Mouse (Mus musculus) thymus, adult 2 months (tissue): ENCODE results near the gene Rcsd1. TPM values are rescaled to one million over a fixed set of nuclear protein-coding genes. Genes with fewer than 3 reads are reported as not detected.

Source experiments
- DNase-seq: peaks from one replicate; pipeline ENCODE4 v3.0.0; 2021
- H3K27ac ChIP-seq: fragments of 200-500 bp; 2 replicates; pipeline ENCODE4 v1.5.1; 2012; ENCODE audit warnings: low read length, control low read depth; ENCODE audit not compliant: control insufficient read depth, insufficient read depth
- H3K27me3 ChIP-seq: fragments of 200-500 bp; 2 replicates; pipeline ENCODE4 v1.6.1; 2012; ENCODE audit warnings: mild to moderate bottlenecking, low read length, moderate library complexity, mixed read lengths; ENCODE audit not compliant: control insufficient read depth, insufficient read depth
- H3K36me3 ChIP-seq: fragments of 200-500 bp; 2 replicates; pipeline ENCODE4 v1.6.1; 2012; ENCODE audit warnings: mild to moderate bottlenecking, low read length, moderate library complexity; ENCODE audit not compliant: control insufficient read depth, insufficient read depth
- H3K4me1 ChIP-seq: fragments of 200-500 bp; replicated peaks from 2 replicates; pipeline ENCODE4 v1.6.1; 2012; ENCODE audit warnings: low read length; ENCODE audit not compliant: control insufficient read depth, insufficient read depth
- H3K4me3 ChIP-seq: fragments of 200-500 bp; 2 replicates; pipeline ENCODE4 v1.5.1; 2012; ENCODE audit warnings: mild to moderate bottlenecking, low read length, control low read depth, moderate library complexity; ENCODE audit not compliant: control insufficient read depth, insufficient read depth
- CTCF ChIP-seq: fragments of 200-500 bp; IDR thresholded peaks from 2 replicates; pipeline ENCODE4 v1.5.1; 2012; ENCODE audit warnings: mild to moderate bottlenecking, control low read depth, low read length, moderate library complexity, borderline replicate concordance; ENCODE audit not compliant: control insufficient read depth, poor library complexity, insufficient read depth; ENCODE audit errors: extremely low read depth
- POLR2A ChIP-seq: fragments of 200-500 bp; IDR thresholded peaks from 2 replicates; pipeline ENCODE4 v1.6.1; 2012; ENCODE audit warnings: mild to moderate bottlenecking, low read length, control low read depth, moderate library complexity; ENCODE audit not compliant: control insufficient read depth, poor library complexity, insufficient read depth; ENCODE audit errors: extremely low read depth
- WGBS: fragments of 180-500 bp; shearing (Covaris S2); methylation state at CpG from one replicate; pipeline ENCODE4 v1.1.7; 2018; 5-methylcytosine and 5-hydroxymethylcytosine counted together
- polyA plus RNA-seq: library from polyadenylated mRNA; depleted of rRNA; stranded (reverse); fragments of >200 nt; gene quantifications from 2 replicates; pipeline ENCODE4 v1.2.3, GENCODE M21; 2012

Rcsd1 gene
- polyA plus RNA-seq, 1 experiment = 249 TPM

- TF ChIP-seq POLR2A = no peak
- no peak for TF ChIP-seq CTCF
- Histone ChIP-seq H3K27ac (no peak overlapping the region), H3K4me3 (no peak overlapping the region), H3K27me3 (no peaks in the 10 kb centered on the region), H3K36me3 (peaks cover 50% of the 10 kb centered on the region), H3K4me1 (peaks cover 54% of the 10 kb centered on the region)
- 90% methylated on average over 5 of the region's 5 CpGs for WGBS
- DNase-seq = no peak
These were observed 13.5 kb downstream of the Rcsd1 start for GRCm38 (mm10) chr1:165696040-165696439.

- no peak for DNase-seq
- H3K27me3 ChIP-seq = no peaks in the 10 kb centered on the region
- no peak for TF ChIP-seq CTCF
- TF ChIP-seq POLR2A = no peak
- H3K27ac ChIP-seq = no peak overlapping the region; the same call in 1 of the 2 replicates
- peaks cover 54% of the 10 kb centered on the region for H3K4me1 ChIP-seq
- no peak overlapping the region for H3K4me3 ChIP-seq
- H3K36me3 ChIP-seq = peaks cover 50% of the 10 kb centered on the region
These were observed 14.1 kb downstream of the Rcsd1 start for GRCm38 (mm10) chr1:165695392-165696014.

- Histone ChIP-seq H3K36me3 (peaks cover 36% of the 10 kb centered on the region), H3K4me1 (peaks cover 47% of the 10 kb centered on the region)
- WGBS = 91% methylated on average over 7 of the region's 7 CpGs
These were observed 15.7 kb downstream of the Rcsd1 start for GRCm38 (mm10) chr1:165693856-165694255.

GRCm38 (mm10) chr1:165691516-165691915, 18.0 kb downstream of the Rcsd1 start:
- no peak for TF ChIP-seq POLR2A
- TF ChIP-seq CTCF = 0 out of 2 replicates have a peak, but pooled peaks have one; percentile 40
- H3K4me1 ChIP-seq = peaks cover 37% of the 10 kb centered on the region
- peaks cover 32% of the 10 kb centered on the region for H3K36me3 ChIP-seq
- no peak overlapping the region for H3K4me3 ChIP-seq
- H3K27me3 ChIP-seq = no peaks in the 10 kb centered on the region
- DNase-seq = peak; percentile 63
- 4% methylated on average over 3 of the region's 3 CpGs for WGBS
- no peak overlapping the region for H3K27ac ChIP-seq

More at GRCm38 (mm10) chr1:165693856-165694255, 15.7 kb downstream of the Rcsd1 start:
- no peak overlapping the region for H3K4me3 ChIP-seq
- no peak for TF ChIP-seq POLR2A
- no peak for TF ChIP-seq CTCF
- DNase-seq = no peak
- no peak overlapping the region for H3K27ac ChIP-seq
- H3K27me3 ChIP-seq = no peaks in the 10 kb centered on the region

- 63% methylated on average over 5 of the region's 5 CpGs for WGBS
- DNase-seq = no peak
- H3K4me3 ChIP-seq = no peak overlapping the region
- H3K27me3 ChIP-seq = no peaks in the 10 kb centered on the region
- no peak overlapping the region for H3K27ac ChIP-seq
- peaks cover 36% of the 10 kb centered on the region for H3K4me1 ChIP-seq
- peaks cover 30% of the 10 kb centered on the region for H3K36me3 ChIP-seq
- TF ChIP-seq CTCF (no peak), POLR2A (no peak)
These were observed 19.7 kb downstream of the Rcsd1 start for GRCm38 (mm10) chr1:165689845-165690244.

- Histone ChIP-seq H3K27me3 (no peaks in the 10 kb centered on the region), H3K4me1 (peaks cover 26% of the 10 kb centered on the region), H3K27ac (no peak overlapping the region), H3K36me3 (peaks cover 31% of the 10 kb centered on the region), H3K4me3 (no peak overlapping the region)
- no peak for DNase-seq
- no peak for TF ChIP-seq POLR2A
- TF ChIP-seq CTCF = no peak
- WGBS = 96% methylated on average over 2 of the region's 2 CpGs
These were observed 21.7 kb downstream of the Rcsd1 start for GRCm38 (mm10) chr1:165687861-165688260.
